Comparison of ENCODE assay signal across 8 mouse cellular contexts in genomic region chr11:98545711-98546231, GRCm38 (mm10). TPM values are rescaled to one million over a fixed set of nuclear protein-coding genes. Genes with fewer than 3 reads are reported as not detected.
DNase-seq lines count a peak whose midpoint lies in the region; TF ChIP-seq lines count a peak whose summit lies in the region.

Gene Ikzf3, minus strand, starts transcription at chr11:98546031.

- peak within 1 kb of the TSS; percentile 50; the same call in 1 of the 2 replicates for H3K27ac ChIP-seq in limb, embryonic 10.5 days
- H3K27ac ChIP-seq in midbrain, embryonic 10.5 days (replicated peaks) = no peak within 1 kb of the TSS
- peak within 1 kb of the TSS; percentile 63 for H3K27ac ChIP-seq in small intestine, adult 2 months (ENCODE audit: insufficient read depth, low read depth, low read length)

- H3K4me3 ChIP-seq in limb, embryonic 10.5 days = peak within 1 kb of the TSS; percentile 58
- peak within 1 kb of the TSS; percentile 58 for H3K4me3 ChIP-seq in midbrain, embryonic 10.5 days
- H3K4me3 ChIP-seq in small intestine, adult 2 months (ENCODE audit: low read depth, low read length) = peak within 1 kb of the TSS; percentile 63

- DNase-seq in ovary, postnatal 10 days (ENCODE audit: low spot score) = peak; percentile 26
- DNase-seq in ovary, adult 18-20 months (ENCODE audit: low spot score) = no peak
- peak; percentile 65 for DNase-seq in embryo, embryonic 9.5 days (ENCODE audit: extremely low spot score)
- DNase-seq in heart, postnatal 10 days = peak; percentile 36 to 50
- DNase-seq in limb, embryonic 10.5 days (ENCODE audit: low spot score) = peak; percentile 75
- peak; percentile 63 for DNase-seq in midbrain, embryonic 10.5 days (ENCODE audit: low spot score)
- no peak for DNase-seq in c-Kit-positive CD71-positive TER-119-positive erythroid progenitor cells, embryonic 14.5 days (ENCODE audit: low spot score)

- no peak for TF ChIP-seq POLR2A in small intestine, adult 2 months (IDR thresholded peaks at IDR 0.05; ENCODE audit: low read depth, low read length)

- no peaks in the 10 kb centered on the region for H3K36me3 ChIP-seq in limb, embryonic 10.5 days
- H3K36me3 ChIP-seq in midbrain, embryonic 10.5 days = no peaks in the 10 kb centered on the region
- no peaks in the 10 kb centered on the region for H3K36me3 ChIP-seq in small intestine, adult 2 months (ENCODE audit: control insufficient read depth, insufficient read depth, low read length)

- no peak for TF ChIP-seq CTCF in small intestine, adult 2 months (IDR thresholded peaks at IDR 0.05; ENCODE audit: extremely low read depth, insufficient read length, insufficient replicate concordance, low read depth, low read length)

- no peaks in the 10 kb centered on the region for H3K9me3 ChIP-seq in limb, embryonic 10.5 days (replicated peaks)
- H3K9me3 ChIP-seq in midbrain, embryonic 10.5 days (replicated peaks) = 0 out of 2 replicates have a peak, but pooled peaks cover 2% of the 10 kb centered on the region

- peaks cover 8% of the 10 kb centered on the region for H3K4me1 ChIP-seq in limb, embryonic 10.5 days
- H3K4me1 ChIP-seq in midbrain, embryonic 10.5 days = peaks cover 13% of the 10 kb centered on the region
- H3K4me1 ChIP-seq in small intestine, adult 2 months (ENCODE audit: control insufficient read depth, insufficient read depth, insufficient read length, low read length) = peaks cover 3% of the 10 kb centered on the region; the same call in 1 of the 2 replicates

- WGBS in limb, embryonic 10.5 days = 1% methylated on average over 58 of the region's 58 CpGs
- WGBS in midbrain, embryonic 10.5 days = 1% methylated on average over 58 of the region's 58 CpGs
- WGBS in small intestine, adult 2 months = 2% methylated on average over 58 of the region's 58 CpGs

- H3K27me3 ChIP-seq in limb, embryonic 10.5 days (ENCODE audit: low read depth, poor library complexity, severe bottlenecking) = peaks cover 99% of the 10 kb centered on the region
- peaks cover 99% of the 10 kb centered on the region for H3K27me3 ChIP-seq in midbrain, embryonic 10.5 days (ENCODE audit: low read depth, poor library complexity, severe bottlenecking)
- peaks cover 39% of the 10 kb centered on the region for H3K27me3 ChIP-seq in small intestine, adult 2 months (ENCODE audit: control insufficient read depth, insufficient read depth, low read length)

- intact Hi-C loops in heart, postnatal 10 days (cut with DNase I) = no loop called here

RNA-seq across cellular contexts. Expression of gene Ikzf3, which starts in this region (rescaled TPM):
- total RNA-seq in heart, postnatal 10 days (2021) = under 1 TPM; 0.84 to 0.98 TPM
- not detected in 2 replicates for polyA plus RNA-seq in limb, embryonic 10.5 days (2016; fragmentation: Nextera tagmentation; extraction: Ambion mirVana)
- 0.02 and 0.06 TPM in 2 replicates for polyA plus RNA-seq in midbrain, embryonic 10.5 days (2016; fragmentation: Nextera tagmentation; extraction: Ambion mirVana)
- polyA plus RNA-seq in small intestine, adult 2 months (2012; rRNA removed) = 6.6 and 9.7 TPM in 2 replicates

Comparison
In these comparisons a context has a peak if more than half of its experiments do, and no peak if none do; other contexts are left out.
1. DNase-seq: peak in ovary, postnatal 10 days (single experiment) and embryo, embryonic 9.5 days (single experiment); none in ovary, adult 18-20 months (single experiment) and c-Kit-positive CD71-positive TER-119-positive erythroid progenitor cells, embryonic 14.5 days (single experiment).
2. Peak in DNase-seq in heart, postnatal 10 days; RNA of the gene not detected or under 1 TPM.
3. Peak in DNase-seq, H3K4me3 ChIP-seq and H3K27ac ChIP-seq in limb, embryonic 10.5 days; RNA of the gene not detected or under 1 TPM.
4. Peak in DNase-seq and H3K4me3 ChIP-seq in midbrain, embryonic 10.5 days; RNA of the gene not detected or under 1 TPM.
5. Peak in every context shown above with its lines, with median percentiles within 50 percentile points of each other: H3K4me3 ChIP-seq.